Mouse (Mus musculus): ENCODE measurements around the gene Shisa3. TPM values are rescaled to one million over a fixed set of nuclear protein-coding genes. Genes with fewer than 3 reads are reported as not detected.

The Shisa3 gene
- 0.36 and 0.70 TPM in 2 replicates for polyA plus RNA-seq (2015; fragmentation: Nextera tagmentation; extraction: Ambion mirVana)

GRCm38 (mm10) chr5:67607804-67608673, at the start of gene Shisa3:
Shisa3 (plus strand) TSS chr5:67607882.
- Histone ChIP-seq H3K9ac (replicated peaks) (peak within 1 kb of the TSS; percentile 22), H3K4me1 (peaks cover 22% of the 10 kb centered on the region), H3K4me2 (replicated peaks) (peak within 1 kb of the TSS; percentile 87), H3K36me3 (no peaks in the 10 kb centered on the region), H3K27me3 (peaks cover 53% of the 10 kb centered on the region), H3K4me3 (peak within 1 kb of the TSS; percentile 44), H3K9me3 (no peaks in the 10 kb centered on the region), H3K27ac (replicated peaks) (no peak within 1 kb of the TSS)
- WGBS: under 1% methylated on average over 86 of the region's 86 CpGs
- ATAC-seq (replicated peaks): peak; percentile 76

- Histone ChIP-seq H3K27me3 (no peaks in the 10 kb centered on the region), H3K36me3 (no peaks in the 10 kb centered on the region), H3K4me3 (no peak overlapping the region), H3K9ac (replicated peaks) (no peak overlapping the region), H3K27ac (replicated peaks) (no peak overlapping the region), H3K4me2 (replicated peaks) (no peak overlapping the region), H3K9me3 (no peaks in the 10 kb centered on the region), H3K4me1 (no peaks in the 10 kb centered on the region)
- WGBS: 71% methylated on average over 4 of the region's 4 CpGs
- ATAC-seq (replicated peaks): no peak
Measured at GRCm38 (mm10) chr5:67558644-67559043, 49.0 kb upstream of the Shisa3 start.

- no peaks in the 10 kb centered on the region for H3K27me3 ChIP-seq
- no peaks in the 10 kb centered on the region for H3K36me3 ChIP-seq
- WGBS: 83% methylated on average over 3 of the region's 3 CpGs
- no peak overlapping the region for H3K4me2 ChIP-seq (replicated peaks)
- no peak for ATAC-seq (replicated peaks)
- no peaks in the 10 kb centered on the region for H3K9me3 ChIP-seq
- H3K9ac ChIP-seq (replicated peaks): no peak overlapping the region
- no peak overlapping the region for H3K27ac ChIP-seq (replicated peaks)
- H3K4me3 ChIP-seq: no peak overlapping the region
- no peaks in the 10 kb centered on the region for H3K4me1 ChIP-seq
Measured at GRCm38 (mm10) chr5:67559063-67559462, 48.6 kb upstream of the Shisa3 start.

GRCm38 (mm10) chr5:67572552-67573155, 35.0 kb upstream of the Shisa3 start:
- Histone ChIP-seq H3K4me1 (no peaks in the 10 kb centered on the region), H3K36me3 (no peaks in the 10 kb centered on the region), H3K4me3 (no peak overlapping the region), H3K27ac (replicated peaks) (no peak overlapping the region), H3K9me3 (no peaks in the 10 kb centered on the region), H3K9ac (replicated peaks) (no peak overlapping the region), H3K4me2 (replicated peaks) (no peak overlapping the region), H3K27me3 (no peaks in the 10 kb centered on the region)
- no peak for ATAC-seq (replicated peaks)
- WGBS: 73% methylated on average over 6 of the region's 6 CpGs

GRCm38 (mm10) chr5:67574039-67574438, 33.6 kb upstream of the Shisa3 start:
- H3K4me2 ChIP-seq (replicated peaks): no peak overlapping the region
- 90% methylated on average over 9 of the region's 9 CpGs for WGBS
- no peak overlapping the region for H3K9ac ChIP-seq (replicated peaks)
- no peaks in the 10 kb centered on the region for H3K27me3 ChIP-seq
- no peaks in the 10 kb centered on the region for H3K36me3 ChIP-seq
- no peak overlapping the region for H3K4me3 ChIP-seq
- H3K27ac ChIP-seq (replicated peaks): no peak overlapping the region
- H3K9me3 ChIP-seq: no peaks in the 10 kb centered on the region
- no peak for ATAC-seq (replicated peaks)
- H3K4me1 ChIP-seq: no peaks in the 10 kb centered on the region

GRCm38 (mm10) chr5:67575705-67576104, 32.0 kb upstream of the Shisa3 start:
- no peaks in the 10 kb centered on the region for H3K9me3 ChIP-seq
- no peak overlapping the region for H3K4me3 ChIP-seq
- no peak for ATAC-seq (replicated peaks)
- no peak overlapping the region for H3K27ac ChIP-seq (replicated peaks)
- no peak overlapping the region for H3K4me2 ChIP-seq (replicated peaks)
- no peaks in the 10 kb centered on the region for H3K27me3 ChIP-seq
- no peaks in the 10 kb centered on the region for H3K4me1 ChIP-seq
- WGBS: 91% methylated on average over 2 of the region's 2 CpGs
- no peak overlapping the region for H3K9ac ChIP-seq (replicated peaks)
- H3K36me3 ChIP-seq: no peaks in the 10 kb centered on the region

- Histone ChIP-seq H3K9me3 (no peaks in the 10 kb centered on the region), H3K27ac (replicated peaks) (no peak overlapping the region), H3K9ac (replicated peaks) (no peak overlapping the region), H3K36me3 (no peaks in the 10 kb centered on the region), H3K4me1 (no peaks in the 10 kb centered on the region), H3K4me2 (replicated peaks) (no peak overlapping the region), H3K27me3 (no peaks in the 10 kb centered on the region), H3K4me3 (no peak overlapping the region)
- ATAC-seq (replicated peaks): no peak
- 48% methylated on average over 6 of the region's 6 CpGs for WGBS
Measured at GRCm38 (mm10) chr5:67579725-67580633, 27.7 kb upstream of the Shisa3 start.

GRCm38 (mm10) chr5:67595070-67595469, 12.6 kb upstream of the Shisa3 start:
- Histone ChIP-seq H3K27ac (replicated peaks) (no peak overlapping the region), H3K9me3 (no peaks in the 10 kb centered on the region), H3K4me1 (no peaks in the 10 kb centered on the region), H3K4me3 (no peak overlapping the region), H3K4me2 (replicated peaks) (no peak overlapping the region), H3K9ac (replicated peaks) (no peak overlapping the region), H3K27me3 (no peaks in the 10 kb centered on the region), H3K36me3 (no peaks in the 10 kb centered on the region)
- no peak for ATAC-seq (replicated peaks)
- WGBS: 92% methylated on average over 1 of the region's 1 CpGs

- no peak overlapping the region for H3K4me2 ChIP-seq (replicated peaks)
- no peaks in the 10 kb centered on the region for H3K4me1 ChIP-seq
- H3K27ac ChIP-seq (replicated peaks): no peak overlapping the region
- H3K4me3 ChIP-seq: no peak overlapping the region
- 80% methylated on average over 7 of the region's 7 CpGs for WGBS
- no peaks in the 10 kb centered on the region for H3K36me3 ChIP-seq
- H3K9ac ChIP-seq (replicated peaks): no peak overlapping the region
- no peaks in the 10 kb centered on the region for H3K27me3 ChIP-seq
- H3K9me3 ChIP-seq: no peaks in the 10 kb centered on the region
- ATAC-seq (replicated peaks): no peak
Measured at GRCm38 (mm10) chr5:67595629-67596028, 12.1 kb upstream of the Shisa3 start.

GRCm38 (mm10) chr5:67599935-67600334, 7.7 kb upstream of the Shisa3 start:
- Histone ChIP-seq H3K4me3 (no peak overlapping the region), H3K36me3 (no peaks in the 10 kb centered on the region), H3K27me3 (peaks cover 8% of the 10 kb centered on the region), H3K9me3 (no peaks in the 10 kb centered on the region), H3K4me1 (no peaks in the 10 kb centered on the region), H3K4me2 (replicated peaks) (no peak overlapping the region), H3K27ac (replicated peaks) (no peak overlapping the region), H3K9ac (replicated peaks) (no peak overlapping the region)
- no peak for ATAC-seq (replicated peaks)
- WGBS: 89% methylated on average over 9 of the region's 9 CpGs

GRCm38 (mm10) chr5:67605951-67606350, 1.7 kb upstream of the Shisa3 start:
- Histone ChIP-seq H3K9ac (replicated peaks) (no peak overlapping the region), H3K27me3 (peaks cover 51% of the 10 kb centered on the region), H3K36me3 (no peaks in the 10 kb centered on the region), H3K4me1 (peaks cover 22% of the 10 kb centered on the region), H3K4me2 (replicated peaks) (no peak overlapping the region), H3K4me3 (no peak overlapping the region), H3K9me3 (no peaks in the 10 kb centered on the region), H3K27ac (replicated peaks) (no peak overlapping the region)
- no peak for ATAC-seq (replicated peaks)
- WGBS: 45% methylated on average over 5 of the region's 5 CpGs
